Mouse (Mus musculus) embryonic facial prominence, embryonic 10.5 days (tissue): ENCODE results near the gene Slx1b. TPM values are rescaled to one million over a fixed set of nuclear protein-coding genes. Genes with fewer than 3 reads are reported as not detected.
A peak's percentile ranks its signal among the peaks of the same experiment; 100 is the strongest.

ENCODE experiments used
- DNase-seq: peaks from one replicate; pipeline ENCODE4 v3.0.0-alpha.2; 2017; ENCODE audit warnings: low spot score
- H3K27ac ChIP-seq: fragments of 300-500 bp; sonication (generic); replicated peaks from 2 replicates; pipeline ENCODE4 v1.5.1; 2016; ENCODE audit warnings: mild to moderate bottlenecking
- H3K27me3 ChIP-seq: fragments of 300-500 bp; sonication (generic); replicated peaks from 2 replicates; pipeline ENCODE4 v1.6.1; 2016; ENCODE audit warnings: low read depth, mild to moderate bottlenecking; ENCODE audit not compliant: poor library complexity, severe bottlenecking
- H3K36me3 ChIP-seq: fragments of 300-500 bp; sonication (generic); replicated peaks from 2 replicates; pipeline ENCODE4 v1.6.1; 2016; ENCODE audit warnings: mild to moderate bottlenecking, moderate library complexity
- H3K4me1 ChIP-seq: fragments of 300-500 bp; sonication (generic); 2 replicates; pipeline ENCODE4 v1.6.1; 2016
- H3K4me3 ChIP-seq: fragments of 300-500 bp; sonication (generic); 2 replicates; pipeline ENCODE4 v1.5.1; 2016; ENCODE audit warnings: mild to moderate bottlenecking, moderate library complexity
- H3K9me3 ChIP-seq: fragments of 300-500 bp; sonication (generic); 2 replicates; pipeline ENCODE4 v1.6.1; 2016; ENCODE audit warnings: mild to moderate bottlenecking
- WGBS: fragments of 180-500 bp; shearing (Covaris S2); methylation state at CpG from one replicate; pipeline ENCODE4 v1.1.7; 2016; 5-methylcytosine and 5-hydroxymethylcytosine counted together
- polyA plus RNA-seq: library from polyadenylated mRNA; unstranded; fragments of >200 nt; fragmentation: Nextera tagmentation; extraction: Ambion mirVana; gene quantifications from 2 replicates; pipeline ENCODE4 v1.2.1, GENCODE M21; 2016

Slx1b gene
- polyA plus RNA-seq, 1 experiment from 2014 or later: 14.4 TPM

DNA sequence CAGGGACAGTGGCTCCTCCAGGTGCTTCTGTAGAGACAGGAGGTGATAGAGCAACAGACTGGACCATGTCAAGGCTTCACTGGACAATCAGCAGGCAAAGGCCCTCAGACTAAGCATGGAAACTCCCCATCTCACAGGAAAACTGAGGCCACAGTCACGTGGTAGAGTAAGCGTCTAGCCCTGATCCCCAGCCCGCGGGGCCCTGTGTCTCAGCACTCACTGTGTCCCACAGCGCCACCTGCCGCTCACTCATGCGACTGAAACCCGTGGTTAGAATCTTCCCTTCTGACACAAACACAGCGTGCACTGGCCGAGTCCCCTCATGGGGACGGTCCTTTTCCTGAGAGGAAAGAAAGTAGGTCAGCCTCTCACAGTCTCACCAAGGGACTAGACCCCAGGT lies 5.5 kb upstream of the Slx1b start:
- Histone ChIP-seq H3K9me3 (no peaks in the 10 kb centered on the region), H3K36me3 (peaks cover 34% of the 10 kb centered on the region), H3K4me3 (peak overlapping the region; percentile 23), H3K27me3 (peaks cover 46% of the 10 kb centered on the region), H3K4me1 (peaks cover 46% of the 10 kb centered on the region), H3K27ac (no peak overlapping the region; the same call in 1 of the 2 replicates)
- DNase-seq: peak; percentile 88
- under 1% methylated on average over 11 of the region's 11 CpGs for WGBS

DNA sequence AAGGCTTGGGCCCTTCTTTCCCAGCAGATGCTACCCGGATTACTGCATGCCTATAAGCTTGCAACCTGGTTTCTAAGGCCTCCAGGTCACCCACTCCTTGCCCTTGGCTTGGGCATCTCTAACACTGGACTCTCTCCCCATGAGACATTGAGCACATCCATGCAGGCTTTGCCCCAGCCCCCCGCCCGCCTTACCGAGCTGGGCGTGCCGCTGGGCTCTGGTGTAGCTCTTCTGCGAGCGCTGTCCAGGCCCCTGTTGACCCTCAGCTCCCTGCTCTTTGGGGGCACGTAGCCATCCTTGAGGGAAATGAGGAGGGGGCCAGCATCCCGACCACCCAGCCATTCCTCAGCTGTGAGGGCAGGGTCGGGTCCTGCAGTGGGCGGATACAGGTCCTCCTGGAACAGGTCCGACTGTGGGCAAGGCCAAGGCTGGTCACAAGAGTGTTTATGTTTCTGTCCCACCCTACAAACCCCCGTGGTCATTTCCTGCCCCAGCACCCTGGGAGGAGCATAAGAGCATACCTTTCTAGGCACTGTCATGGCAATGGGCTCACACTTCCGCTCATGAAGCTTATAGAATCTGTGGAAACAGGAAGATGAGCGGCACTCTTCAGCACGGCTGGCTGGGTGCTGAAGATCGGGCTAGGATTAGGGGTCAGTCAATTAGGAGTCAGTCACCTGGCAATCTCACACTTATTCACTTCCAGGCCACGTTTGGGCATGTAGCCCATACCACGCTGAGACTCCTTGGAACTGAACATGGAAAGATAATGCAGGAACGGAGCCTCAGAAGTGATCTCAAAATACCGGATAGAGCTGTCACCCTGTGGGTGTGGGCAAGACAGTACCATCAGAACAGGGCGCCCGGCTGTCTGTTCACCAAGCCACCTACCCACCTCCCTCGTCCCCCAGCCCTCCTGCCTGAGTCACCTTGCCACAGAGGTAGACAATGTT lies 4.8 kb upstream of the Slx1b start:
- Histone ChIP-seq H3K4me1 (peaks cover 46% of the 10 kb centered on the region), H3K27ac (no peak overlapping the region; the same call in 1 of the 2 replicates)
- 83% methylated on average over 25 of the region's 25 CpGs for WGBS

DNA sequence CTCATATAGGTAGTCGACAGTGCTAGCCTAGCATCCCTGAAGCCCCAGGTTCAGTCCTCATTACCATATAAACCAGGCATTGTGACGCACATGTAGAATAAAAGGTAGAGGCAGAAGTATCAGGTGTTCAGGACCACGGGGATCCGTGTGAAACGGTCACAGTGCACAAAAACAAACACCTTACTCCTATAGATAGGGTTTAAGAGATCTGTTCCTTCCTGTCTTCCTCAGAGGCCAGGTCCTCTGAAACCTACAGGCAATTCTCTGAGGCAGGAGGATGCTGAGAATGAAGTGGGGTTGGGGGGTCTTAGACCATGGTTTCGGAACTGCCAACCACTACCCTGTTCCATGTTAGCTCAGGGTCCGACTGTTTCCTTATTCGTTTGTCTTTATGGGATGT lies 2.3 kb upstream of the Slx1b start:
- H3K4me1 ChIP-seq: peaks cover 43% of the 10 kb centered on the region
- peaks cover 34% of the 10 kb centered on the region for H3K36me3 ChIP-seq
- no peak overlapping the region for H3K27ac ChIP-seq
- no peak for DNase-seq
- no peaks in the 10 kb centered on the region for H3K9me3 ChIP-seq
- peaks cover 13% of the 10 kb centered on the region for H3K27me3 ChIP-seq
- no peak overlapping the region for H3K4me3 ChIP-seq
- WGBS: 94% methylated on average over 8 of the region's 8 CpGs

More for the DNA sequence above, 4.8 kb upstream of the Slx1b start:
- Histone ChIP-seq H3K27me3 (peaks cover 38% of the 10 kb centered on the region), H3K9me3 (no peaks in the 10 kb centered on the region), H3K36me3 (peaks cover 34% of the 10 kb centered on the region), H3K4me3 (peak overlapping the region; percentile 23; the same call in 1 of the 2 replicates)
- no peak for DNase-seq

DNA sequence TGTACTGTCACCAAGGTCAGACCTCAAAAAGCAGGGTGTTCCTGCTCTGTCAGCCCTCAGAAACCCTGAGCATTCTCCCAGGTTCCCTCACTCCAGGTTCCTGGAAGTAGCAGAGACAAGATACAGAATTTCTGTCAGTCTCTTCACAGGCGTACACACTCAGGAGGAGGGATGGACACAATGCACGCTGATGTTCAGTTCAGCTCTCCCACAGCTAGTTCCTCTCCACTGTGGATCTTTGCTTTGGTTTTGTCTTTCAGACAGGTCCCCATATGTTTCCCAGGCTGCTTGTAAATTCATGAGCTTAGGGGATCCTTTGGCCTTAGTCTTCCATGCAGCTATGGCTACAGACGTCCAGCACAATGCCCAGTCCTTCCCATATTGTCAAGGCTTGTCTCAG lies 1.3 kb upstream of the Slx1b start:
- H3K27me3 ChIP-seq: peaks cover 4% of the 10 kb centered on the region
- peak overlapping the region; percentile 94 for H3K4me3 ChIP-seq
- DNase-seq: no peak
- H3K27ac ChIP-seq: peak overlapping the region; percentile 94
- peaks cover 43% of the 10 kb centered on the region for H3K4me1 ChIP-seq
- no peaks in the 10 kb centered on the region for H3K9me3 ChIP-seq
- WGBS: 86% methylated on average over 3 of the region's 3 CpGs
- peaks cover 44% of the 10 kb centered on the region for H3K36me3 ChIP-seq

DNA sequence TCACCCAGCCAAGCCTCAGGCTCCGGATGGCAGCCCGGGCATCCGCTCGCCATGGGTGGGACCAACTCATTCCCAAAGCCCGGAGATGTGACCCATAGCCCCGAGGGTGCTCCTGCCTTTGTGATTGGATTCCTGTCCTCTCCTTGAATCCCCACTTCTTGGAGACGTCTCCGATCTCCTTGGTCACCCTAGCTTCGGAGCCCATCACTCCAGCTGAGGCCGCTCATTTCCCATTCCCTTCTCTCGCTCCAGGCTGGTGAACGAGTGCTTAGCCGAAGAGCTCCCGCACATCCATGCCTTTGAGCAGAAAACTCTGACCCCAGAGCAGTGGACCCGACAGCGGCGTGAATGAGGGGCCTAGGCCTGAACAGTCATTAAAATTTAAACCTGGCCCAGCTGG lies 719 bp upstream of the Slx1b start:
- H3K4me3 ChIP-seq: peak overlapping the region; percentile 94
- no peaks in the 10 kb centered on the region for H3K27me3 ChIP-seq
- WGBS: 5% methylated on average over 17 of the region's 17 CpGs
- H3K27ac ChIP-seq: peak overlapping the region; percentile 94
- H3K36me3 ChIP-seq: peaks cover 50% of the 10 kb centered on the region
- no peaks in the 10 kb centered on the region for H3K9me3 ChIP-seq
- peaks cover 39% of the 10 kb centered on the region for H3K4me1 ChIP-seq
- DNase-seq: no peak

DNA sequence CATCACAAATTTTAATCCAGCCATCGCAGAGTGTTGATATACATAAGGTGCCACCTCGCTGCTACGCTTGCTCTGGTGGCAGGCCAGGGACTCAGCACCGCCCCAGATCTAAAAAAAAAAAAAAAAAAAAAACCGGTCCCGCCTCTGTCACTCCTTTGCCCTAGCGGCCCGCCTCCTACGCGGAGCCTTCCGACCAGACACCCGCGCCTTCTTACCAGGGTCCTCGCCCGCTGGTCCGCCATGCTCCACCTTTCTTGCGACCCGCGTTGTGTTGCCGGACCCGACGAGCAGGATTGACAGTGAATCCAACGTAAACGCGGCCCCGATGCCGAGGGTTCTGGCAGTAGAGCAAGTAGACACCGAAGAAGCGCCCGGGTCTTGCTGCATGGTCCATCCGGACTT lies 373 bp downstream of the Slx1b start, which contains the start of gene Bola2:
TSS of gene Bola2 (plus strand) at position 192 of the 402 bp plus-strand sequence.
- WGBS: under 1% methylated on average over 31 of the region's 31 CpGs

DNA sequence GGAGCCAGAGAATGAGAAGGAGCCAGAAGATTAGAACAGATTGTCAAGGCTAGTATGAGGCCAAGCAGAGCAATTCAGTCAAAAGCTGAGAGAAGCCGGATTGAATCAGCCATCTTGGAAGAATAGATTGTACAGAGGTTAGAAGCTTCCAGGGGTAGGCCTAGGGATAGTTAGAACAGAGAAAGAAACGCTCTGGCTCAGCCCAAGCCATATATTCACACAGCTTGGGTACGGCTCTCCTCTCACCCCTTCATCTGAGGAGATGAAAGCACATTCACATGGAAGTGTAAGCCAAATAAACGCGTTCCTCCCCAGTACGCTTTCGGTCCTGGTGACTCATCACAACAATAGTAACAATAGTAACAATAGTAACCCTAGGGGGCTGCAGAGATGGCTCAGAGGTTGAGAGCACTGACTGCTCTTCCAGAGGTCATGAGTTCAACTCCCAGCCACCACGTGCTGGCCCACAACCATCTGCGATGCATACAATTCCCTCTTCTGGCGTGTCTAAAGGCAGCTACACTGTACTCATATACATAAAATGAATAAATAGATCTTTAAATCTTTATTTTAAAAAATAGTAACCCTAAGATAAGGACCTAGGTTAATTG lies 1.0 kb downstream of the Slx1b start:
- Histone ChIP-seq H3K27me3 (no peaks in the 10 kb centered on the region), H3K9me3 (no peaks in the 10 kb centered on the region), H3K4me1 (peaks cover 27% of the 10 kb centered on the region), H3K36me3 (peaks cover 51% of the 10 kb centered on the region), H3K27ac (no peak overlapping the region), H3K4me3 (peak overlapping the region; percentile 94)
- DNase-seq: no peak
- 53% methylated on average over 10 of the region's 10 CpGs for WGBS

More for the DNA sequence above, 373 bp downstream of the Slx1b start, which contains the start of gene Bola2:
- Histone ChIP-seq H3K27ac (peak within 1 kb of the TSS; percentile 94), H3K27me3 (no peaks in the 10 kb centered on the region), H3K9me3 (no peaks in the 10 kb centered on the region), H3K4me1 (peaks cover 31% of the 10 kb centered on the region), H3K36me3 (peaks cover 52% of the 10 kb centered on the region), H3K4me3 (peak within 1 kb of the TSS; percentile 94)
- DNase-seq: peak; percentile 78

DNA sequence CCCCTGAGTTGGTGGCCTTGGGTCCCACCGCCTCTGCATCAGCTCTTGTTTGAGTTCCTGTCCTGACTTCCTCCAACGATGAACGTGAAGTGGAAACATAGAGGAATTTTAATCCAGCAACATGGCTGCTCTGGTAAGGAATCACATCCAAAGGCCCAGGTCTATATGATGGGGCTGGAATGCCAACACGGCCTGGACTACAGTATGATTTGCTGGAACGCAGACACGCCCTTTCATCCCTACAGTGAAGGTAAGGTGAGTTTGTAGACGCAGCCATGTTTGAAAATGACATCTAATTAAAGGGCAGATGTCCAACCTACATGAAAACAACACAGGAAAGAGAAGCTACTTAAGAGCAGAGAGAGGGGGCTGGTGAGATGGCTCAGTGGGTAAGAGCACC lies 1.8 kb downstream of the Slx1b start:
- Histone ChIP-seq H3K4me3 (peak overlapping the region; percentile 19; the same call in 1 of the 2 replicates), H3K27ac (no peak overlapping the region), H3K36me3 (peaks cover 47% of the 10 kb centered on the region), H3K4me1 (peaks cover 27% of the 10 kb centered on the region), H3K27me3 (no peaks in the 10 kb centered on the region), H3K9me3 (no peaks in the 10 kb centered on the region)
- 92% methylated on average over 7 of the region's 7 CpGs for WGBS
- no peak for DNase-seq

DNA sequence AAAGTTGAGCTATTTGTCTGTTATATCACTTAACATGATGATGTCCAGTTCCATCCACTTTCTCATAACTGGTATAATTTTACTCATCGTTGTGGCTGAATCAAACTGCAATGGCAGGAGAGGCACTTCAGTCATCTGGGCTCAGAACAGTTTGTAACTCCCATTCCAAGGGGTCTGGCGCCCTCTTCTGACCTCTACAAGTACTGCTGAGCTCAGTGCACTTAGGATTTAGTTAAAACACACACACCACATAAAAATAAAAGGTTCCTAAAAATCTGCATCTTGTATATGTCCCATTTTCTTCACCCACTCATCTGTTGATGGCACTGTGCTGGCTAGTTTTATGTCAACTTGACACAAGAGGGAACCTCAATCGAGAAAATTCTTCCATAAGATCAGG lies 2.3 kb downstream of the Slx1b start:
- Histone ChIP-seq H3K4me1 (peaks cover 27% of the 10 kb centered on the region), H3K4me3 (peak overlapping the region; percentile 19; the same call in 1 of the 2 replicates), H3K27me3 (no peaks in the 10 kb centered on the region), H3K36me3 (peaks cover 45% of the 10 kb centered on the region), H3K27ac (no peak overlapping the region), H3K9me3 (no peaks in the 10 kb centered on the region)
- 40% methylated on average over 3 of the region's 3 CpGs for WGBS
- peak; percentile 74 for DNase-seq

DNA sequence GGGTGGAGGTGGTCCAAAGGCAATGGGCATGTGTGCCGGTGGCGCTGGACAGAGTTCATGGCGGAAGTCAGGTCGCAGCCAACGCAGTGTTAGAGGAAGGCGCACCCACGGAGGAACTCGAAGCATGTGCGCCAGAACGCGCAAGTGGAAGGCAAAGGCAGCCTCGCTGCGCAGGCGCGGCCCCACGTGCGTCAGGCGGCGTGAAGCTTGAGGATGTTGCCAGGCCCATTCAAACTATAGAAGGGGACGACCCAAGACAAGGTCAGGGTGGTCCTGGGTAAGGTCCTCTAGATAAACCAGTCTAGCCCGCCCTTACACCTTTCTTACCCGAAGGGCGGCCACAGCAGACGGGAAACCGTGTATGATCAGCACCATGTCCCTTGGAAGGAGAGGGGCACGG lies 3.2 kb downstream of the Slx1b start:
- DNase-seq: no peak
- peaks cover 27% of the 10 kb centered on the region for H3K4me1 ChIP-seq
- WGBS: 94% methylated on average over 26 of the region's 26 CpGs
- no peak overlapping the region for H3K27ac ChIP-seq
- H3K9me3 ChIP-seq: no peaks in the 10 kb centered on the region
- no peaks in the 10 kb centered on the region for H3K27me3 ChIP-seq
- peaks cover 39% of the 10 kb centered on the region for H3K36me3 ChIP-seq
- no peak overlapping the region for H3K4me3 ChIP-seq

DNA sequence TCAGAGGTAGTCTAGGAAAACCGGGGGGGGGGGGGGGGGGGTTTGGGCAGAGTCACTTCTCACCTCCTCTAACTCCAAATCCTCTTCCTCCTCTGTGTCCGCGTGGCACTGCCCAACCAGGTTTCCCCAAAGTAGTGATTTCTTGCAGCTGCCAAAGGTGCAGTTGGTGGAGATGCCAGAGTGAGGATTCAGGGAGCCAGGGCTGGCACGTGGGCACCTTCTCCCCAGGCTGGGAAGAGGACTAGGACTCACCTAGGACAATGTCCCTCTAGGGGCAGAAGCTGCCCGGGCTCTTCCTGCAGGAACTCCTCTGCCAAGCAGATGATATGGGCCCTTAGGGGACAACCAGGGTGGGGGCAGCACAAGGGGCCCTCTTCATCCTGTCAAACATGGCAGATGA lies 3.9 kb downstream of the Slx1b start:
- Histone ChIP-seq H3K27me3 (no peaks in the 10 kb centered on the region), H3K4me1 (peaks cover 19% of the 10 kb centered on the region), H3K36me3 (peaks cover 34% of the 10 kb centered on the region), H3K27ac (no peak overlapping the region), H3K9me3 (no peaks in the 10 kb centered on the region), H3K4me3 (no peak overlapping the region)
- no peak for DNase-seq
- WGBS: 71% methylated on average over 5 of the region's 5 CpGs

DNA sequence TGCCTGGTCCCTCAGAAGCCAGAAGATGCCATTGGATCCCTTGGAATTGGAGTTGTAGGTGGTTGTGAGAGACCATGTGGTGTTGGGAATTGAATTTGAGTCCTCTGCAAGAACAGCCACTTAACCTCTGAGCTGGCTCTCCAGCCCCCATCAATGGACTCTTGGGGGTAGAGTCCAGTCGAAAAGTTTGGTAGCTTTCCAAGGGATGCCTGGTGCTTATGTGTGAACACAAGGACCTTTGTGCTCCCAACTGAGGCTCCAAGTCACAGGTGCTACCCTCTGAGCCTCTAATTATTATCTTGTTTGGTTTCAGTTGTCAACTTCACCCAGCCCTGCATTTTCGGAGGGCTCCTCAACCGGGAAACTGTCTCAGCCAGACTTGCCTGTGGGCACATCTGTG lies 4.8 kb downstream of the Slx1b start:
- Histone ChIP-seq H3K9me3 (no peaks in the 10 kb centered on the region), H3K27ac (no peak overlapping the region), H3K27me3 (no peaks in the 10 kb centered on the region), H3K4me3 (no peak overlapping the region), H3K36me3 (peaks cover 34% of the 10 kb centered on the region), H3K4me1 (peaks cover 13% of the 10 kb centered on the region)
- no peak for DNase-seq
- 87% methylated on average over 3 of the region's 3 CpGs for WGBS
